Mouse (Mus musculus) liver, embryonic 13.5 days (tissue): ENCODE results near the gene Cdkn2d. TPM values are rescaled to one million over a fixed set of nuclear protein-coding genes. Genes with fewer than 3 reads are reported as not detected.
"Not testable (repeated sequence)": the region's sequence is repeated elsewhere in the genome, so short reads cannot be mapped to it uniquely, and the experiment has no call there.

Experiments
- ATAC-seq: fragments of 200-750 bp; cut with Nextera tagmentation; 2 replicates; pipeline ENCODE4 v1.8.0; 2017; ENCODE audit warnings: low read depth, mild to moderate bottlenecking, moderate number of reproducible peaks, moderate library complexity
- DNase-seq: peaks from one replicate; pipeline ENCODE4 v3.0.0; 2022
- H3K27ac ChIP-seq: fragments of 300-500 bp; sonication (generic); 2 replicates; pipeline ENCODE4 v1.5.1; 2015; ENCODE audit warnings: moderate library complexity, mild to moderate bottlenecking, inconsistent platforms
- H3K27me3 ChIP-seq: fragments of 300-500 bp; sonication (generic); 2 replicates; pipeline ENCODE4 v1.6.1; 2015; ENCODE audit warnings: mild to moderate bottlenecking, inconsistent platforms
- H3K36me3 ChIP-seq: fragments of 300-500 bp; sonication (generic); 2 replicates; pipeline ENCODE4 v1.6.1; 2015; ENCODE audit warnings: mild to moderate bottlenecking, inconsistent platforms
- H3K4me1 ChIP-seq: fragments of 300-500 bp; sonication (generic); replicated peaks from 2 replicates; pipeline ENCODE4 v1.6.1; 2015; ENCODE audit warnings: inconsistent platforms
- H3K4me2 ChIP-seq: fragments of 300-500 bp; sonication (generic); 2 replicates; pipeline ENCODE4 v1.6.1; 2015; ENCODE audit warnings: inconsistent platforms, mild to moderate bottlenecking, moderate library complexity
- H3K4me3 ChIP-seq: fragments of 300-500 bp; sonication (generic); replicated peaks from 2 replicates; pipeline ENCODE4 v1.5.1; 2015; ENCODE audit warnings: mild to moderate bottlenecking, inconsistent platforms
- H3K9ac ChIP-seq: fragments of 300-500 bp; sonication (generic); 2 replicates; pipeline ENCODE4 v1.6.1; 2015; ENCODE audit warnings: mild to moderate bottlenecking, inconsistent platforms
- H3K9me3 ChIP-seq: fragments of 300-500 bp; sonication (generic); replicated peaks from 2 replicates; pipeline ENCODE4 v1.6.1; 2016; ENCODE audit warnings: inconsistent platforms
- WGBS: fragments of 180-500 bp; shearing (Covaris S2); methylation state at CpG from one replicate; pipeline ENCODE4 v1.1.7; 2015; ENCODE audit not compliant: insufficient replicate concordance; 5-methylcytosine and 5-hydroxymethylcytosine counted together
- polyA plus RNA-seq: library from polyadenylated mRNA; unstranded; fragments of >200 nt; fragmentation: Nextera tagmentation; extraction: Ambion mirVana; gene quantifications from 2 replicates; pipeline ENCODE4 v1.2.1, GENCODE M21; 2015

Cdkn2d gene
- polyA plus RNA-seq, 1 experiment from 2014 or later: 105 TPM

DNA sequence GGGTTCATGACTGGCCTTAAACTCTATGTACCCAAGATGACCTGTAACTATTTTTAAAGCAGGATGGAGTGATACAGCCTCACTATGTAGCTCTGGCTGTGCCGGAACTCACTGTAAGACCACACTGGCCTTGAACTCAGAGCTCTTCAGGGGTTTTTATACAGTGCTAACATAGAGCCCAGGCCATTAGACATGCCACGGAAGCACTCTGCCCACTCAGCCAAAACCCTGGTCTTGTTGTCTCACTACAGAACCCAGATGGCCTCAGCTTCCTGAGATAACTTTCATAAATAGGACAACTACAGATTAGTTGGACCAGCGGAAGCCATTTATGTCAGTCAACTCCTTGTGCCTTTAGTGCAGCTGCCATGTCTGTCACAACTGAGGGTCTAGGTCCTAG lies 16.9 kb downstream of the Cdkn2d start:
- WGBS: 75% methylated on average over 3 of the region's 3 CpGs
- Histone ChIP-seq H3K36me3 (peaks cover 100% of the 10 kb centered on the region), H3K4me1 (peaks cover 39% of the 10 kb centered on the region), H3K27ac (peak overlapping the region; percentile 70), H3K9ac (peak overlapping the region; percentile 30), H3K9me3 (no peaks in the 10 kb centered on the region), H3K4me3 (no peak overlapping the region), H3K27me3 (no peaks in the 10 kb centered on the region), H3K4me2 (0 out of 2 replicates have a peak overlapping the region, but pooled peaks have one; percentile 4)
- ATAC-seq: 0 out of 2 replicates have a peak, but pooled peaks have one; percentile 6
- DNase-seq: no peak

- no peaks in the 10 kb centered on the region for H3K27me3 ChIP-seq
- ATAC-seq: no peak
- H3K9ac ChIP-seq: peak overlapping the region; percentile 30; the same call in 1 of the 2 replicates
- no peaks in the 10 kb centered on the region for H3K9me3 ChIP-seq
- WGBS: 72% methylated on average over 7 of the region's 7 CpGs
- H3K4me3 ChIP-seq: no peak overlapping the region
- H3K36me3 ChIP-seq: peaks cover 100% of the 10 kb centered on the region
- peak overlapping the region; percentile 70 for H3K27ac ChIP-seq
- H3K4me2 ChIP-seq: no peak overlapping the region
- peaks cover 45% of the 10 kb centered on the region for H3K4me1 ChIP-seq
- no peak for DNase-seq
Measured at GRCm38 (mm10) chr9:21273520-21274228, 17.5 kb downstream of the Cdkn2d start.

- no peak overlapping the region for H3K9ac ChIP-seq
- ATAC-seq (no peak), DNase-seq (no peak)
- no peak overlapping the region for H3K4me2 ChIP-seq
- H3K9me3 ChIP-seq: no peaks in the 10 kb centered on the region
- H3K4me1 ChIP-seq: peaks cover 51% of the 10 kb centered on the region
- H3K4me3 ChIP-seq: no peak overlapping the region
- H3K27ac ChIP-seq: no peak overlapping the region
- H3K36me3 ChIP-seq: peaks cover 100% of the 10 kb centered on the region
- no peaks in the 10 kb centered on the region for H3K27me3 ChIP-seq
- whole genome bisulfite sequencing: 86% methylated on average over 8 of the region's 8 CpGs
Measured at GRCm38 (mm10) chr9:21273094-21273493, 18.1 kb downstream of the Cdkn2d start.

- Histone ChIP-seq H3K27ac (no peak overlapping the region), H3K36me3 (peaks cover 100% of the 10 kb centered on the region), H3K27me3 (no peaks in the 10 kb centered on the region), H3K9me3 (no peaks in the 10 kb centered on the region), H3K4me3 (no peak overlapping the region), H3K4me2 (no peak overlapping the region), H3K4me1 (peaks cover 56% of the 10 kb centered on the region), H3K9ac (no peak overlapping the region; the same call in 1 of the 2 replicates)
- ATAC-seq (no peak), DNase-seq (no peak)
- WGBS: 89% methylated on average over 9 of the region's 9 CpGs
Measured at GRCm38 (mm10) chr9:21272391-21272790, 18.8 kb downstream of the Cdkn2d start.

DNA sequence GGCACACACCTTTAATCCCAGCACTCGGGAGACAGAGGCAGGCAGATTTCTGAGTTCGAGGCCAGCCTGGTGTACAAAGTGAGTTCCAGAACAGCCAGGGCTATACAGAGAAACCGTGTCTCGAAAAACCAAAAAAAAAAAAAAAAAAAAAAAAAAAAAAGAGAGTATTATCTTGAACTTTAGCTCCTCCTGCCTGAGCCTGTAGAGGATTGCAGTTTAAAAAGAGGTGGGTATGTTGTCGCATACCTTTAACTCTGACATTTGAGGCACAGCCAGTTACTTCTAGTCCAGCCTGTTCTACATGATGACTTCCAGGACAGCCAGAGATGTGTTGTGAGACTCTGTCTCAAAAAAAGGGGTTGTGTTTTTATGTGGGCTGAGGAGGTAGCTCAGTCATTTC lies 21.6 kb downstream of the Cdkn2d start:
- H3K9ac ChIP-seq, DNase-seq, H3K9me3 ChIP-seq, H3K4me3 ChIP-seq, H3K27me3 ChIP-seq, H3K4me2 ChIP-seq, H3K27ac ChIP-seq, ATAC-seq: not testable (repeated sequence)
- Histone ChIP-seq H3K4me1 (peaks cover 55% of the 10 kb centered on the region), H3K36me3 (peaks cover 84% of the 10 kb centered on the region)
- WGBS: 69% methylated on average over 5 of the region's 5 CpGs

- no peaks in the 10 kb centered on the region for H3K27me3 ChIP-seq
- WGBS: 92% methylated on average over 16 of the region's 16 CpGs
- ATAC-seq (no peak), DNase-seq (no peak)
- no peaks in the 10 kb centered on the region for H3K9me3 ChIP-seq
- H3K36me3 ChIP-seq: peaks cover 71% of the 10 kb centered on the region
- H3K4me2 ChIP-seq: 0 out of 2 replicates have a peak overlapping the region, but pooled peaks have one; percentile 7
- H3K4me3 ChIP-seq: no peak overlapping the region
- H3K27ac ChIP-seq: no peak overlapping the region; the same call in 1 of the 2 replicates
- H3K9ac ChIP-seq: peak overlapping the region; percentile 5; the same call in 1 of the 2 replicates
- peaks cover 53% of the 10 kb centered on the region for H3K4me1 ChIP-seq
Measured at GRCm38 (mm10) chr9:21268305-21268704, 22.9 kb downstream of the Cdkn2d start.

- DNase-seq: no peak
- Histone ChIP-seq H3K36me3 (peaks cover 57% of the 10 kb centered on the region), H3K27ac (peak overlapping the region; percentile 100)
Measured at GRCm38 (mm10) chr9:21266889-21267288, 24.3 kb downstream of the Cdkn2d start.

GRCm38 (mm10) chr9:21265611-21266010 lies 25.6 kb downstream of the Cdkn2d start:
- no peak for DNase-seq
- WGBS: 4% methylated on average over 11 of the region's 11 CpGs
- no peaks in the 10 kb centered on the region for H3K27me3 ChIP-seq

More at GRCm38 (mm10) chr9:21266889-21267288, 24.3 kb downstream of the Cdkn2d start:
- 82% methylated on average over 5 of the region's 5 CpGs for WGBS
- peaks cover 65% of the 10 kb centered on the region for H3K4me1 ChIP-seq
- H3K9me3 ChIP-seq: no peaks in the 10 kb centered on the region
- ATAC-seq: no peak
- peak overlapping the region; percentile 97 for H3K4me3 ChIP-seq
- H3K27me3 ChIP-seq: no peaks in the 10 kb centered on the region
- peak overlapping the region; percentile 97 for H3K9ac ChIP-seq
- peak overlapping the region; percentile 81 for H3K4me2 ChIP-seq

GRCm38 (mm10) chr9:21265000-21265561 lies 26.1 kb downstream of the Cdkn2d start, which contains the start of gene Atg4d:
TSS of gene Atg4d (plus strand) at chr9:21265293.
- Histone ChIP-seq H3K4me2 (peak within 1 kb of the TSS; percentile 88), H3K27ac (peak within 1 kb of the TSS; percentile 100), H3K9ac (peak within 1 kb of the TSS; percentile 97), H3K36me3 (peaks cover 39% of the 10 kb centered on the region), H3K4me3 (peak within 1 kb of the TSS; percentile 97), H3K4me1 (peaks cover 69% of the 10 kb centered on the region), H3K27me3 (no peaks in the 10 kb centered on the region), H3K9me3 (no peaks in the 10 kb centered on the region)
- ATAC-seq: peak; percentile 90
- DNase-seq: peak; percentile 100
- under 1% methylated on average over 49 of the region's 49 CpGs for WGBS

More at GRCm38 (mm10) chr9:21265611-21266010, 25.6 kb downstream of the Cdkn2d start:
- H3K4me3 ChIP-seq: peak overlapping the region; percentile 97
- ATAC-seq: 0 out of 2 replicates have a peak, but pooled peaks have one; percentile 9
- H3K36me3 ChIP-seq: peaks cover 44% of the 10 kb centered on the region
- H3K9ac ChIP-seq: peak overlapping the region; percentile 97
- peak overlapping the region; percentile 81 for H3K4me2 ChIP-seq
- H3K9me3 ChIP-seq: no peaks in the 10 kb centered on the region
- H3K27ac ChIP-seq: peak overlapping the region; percentile 100
- peaks cover 69% of the 10 kb centered on the region for H3K4me1 ChIP-seq

GRCm38 (mm10) chr9:21264272-21264999 lies 26.8 kb downstream of the Cdkn2d start:
- 10% methylated on average over 17 of the region's 17 CpGs for WGBS
- Histone ChIP-seq H3K4me2 (peak overlapping the region; percentile 88), H3K4me3 (peak overlapping the region; percentile 97), H3K4me1 (peaks cover 71% of the 10 kb centered on the region), H3K36me3 (peaks cover 32% of the 10 kb centered on the region), H3K27ac (peak overlapping the region; percentile 100), H3K9me3 (no peaks in the 10 kb centered on the region), H3K27me3 (0 out of 2 replicates have a peak, but pooled peaks cover 2% of the 10 kb centered on the region), H3K9ac (peak overlapping the region; percentile 82)
- peak; percentile 79 for ATAC-seq
- DNase-seq: peak; percentile 79

DNA sequence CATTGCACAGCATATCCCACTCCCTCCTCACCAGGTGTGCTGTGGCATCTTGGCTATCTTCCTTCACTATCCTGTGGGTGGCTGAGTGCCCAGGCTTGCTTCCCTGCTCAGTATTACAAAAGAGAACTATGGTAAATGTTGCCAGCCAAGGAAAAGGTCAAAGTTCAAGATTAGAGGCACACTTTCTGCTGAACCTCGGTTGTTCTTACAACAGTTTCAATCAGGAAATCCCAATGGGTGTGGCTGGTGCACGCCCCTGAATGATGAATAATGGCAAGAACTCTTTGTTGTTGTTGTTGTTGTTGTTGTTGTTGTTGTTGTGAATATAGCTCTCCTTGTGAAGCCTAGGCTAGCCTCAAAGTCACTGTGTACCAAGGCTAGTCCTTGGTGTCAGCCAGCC lies 29.4 kb downstream of the Cdkn2d start:
- Histone ChIP-seq H3K9ac (no peak overlapping the region), H3K27ac (no peak overlapping the region), H3K9me3 (no peaks in the 10 kb centered on the region), H3K4me2 (no peak overlapping the region), H3K4me3 (no peak overlapping the region), H3K27me3 (peaks cover 8% of the 10 kb centered on the region; the same call in 1 of the 2 replicates), H3K36me3 (peaks cover 6% of the 10 kb centered on the region), H3K4me1 (peaks cover 48% of the 10 kb centered on the region)
- no peak for DNase-seq
- 24% methylated on average over 2 of the region's 2 CpGs for WGBS
- ATAC-seq: no peak
